Mouse (Mus musculus): ENCODE measurements around the gene Dio3. TPM values are rescaled to one million over a fixed set of nuclear protein-coding genes. Genes with fewer than 3 reads are reported as not detected.

Gene Dio3
- 0.66 and 4.1 TPM in 2 replicates for polyA plus RNA-seq (2012; rRNA removed; ENCODE audit: low replicate concordance)

GRCm38 (mm10) chr12:110278853-110279252 lies at the start of gene Dio3:
TSS of gene Dio3 (plus strand) at chr12:110279068.

Other genes with a start within 250 kb of the Dio3 start
- 34.7 and 48.2 TPM in 2 replicates for gene Ppp2r5c, start 168.1 kb downstream of the Dio3 start, polyA plus RNA-seq (2012; rRNA removed; ENCODE audit: low replicate concordance)